Mouse (Mus musculus): ENCODE results near the gene Fam71f2. TPM values are rescaled to one million over a fixed set of nuclear protein-coding genes. Genes with fewer than 3 reads are reported as not detected.

Gene Fam71f2
- polyA plus RNA-seq, 1 experiment = not detected

- Histone ChIP-seq H3K4me1 (ENCODE audit: control insufficient read depth, insufficient read depth, low read length) (no peaks in the 10 kb centered on the region; the same call in 1 of the 2 replicates), H3K27ac (ENCODE audit: control insufficient read depth, insufficient read depth, low read depth, low read length, poor library complexity) (no peak overlapping the region), H3K4me3 (replicated peaks; ENCODE audit: control insufficient read depth, low read depth, low read length) (no peak overlapping the region)
- WGBS = 37% methylated on average over 14 of the region's 14 CpGs
- TF ChIP-seq CTCF (IDR thresholded peaks at IDR 0.05; ENCODE audit: control insufficient read depth, insufficient read depth, low read length) (no peak), POLR2A (IDR thresholded peaks at IDR 0.05; ENCODE audit: borderline replicate concordance, control insufficient read depth, low read depth, low read length) (no peak)
Observed at GRCm38 (mm10) chr6:29245272-29246120, 33.9 kb upstream of the Fam71f2 start.

DNA sequence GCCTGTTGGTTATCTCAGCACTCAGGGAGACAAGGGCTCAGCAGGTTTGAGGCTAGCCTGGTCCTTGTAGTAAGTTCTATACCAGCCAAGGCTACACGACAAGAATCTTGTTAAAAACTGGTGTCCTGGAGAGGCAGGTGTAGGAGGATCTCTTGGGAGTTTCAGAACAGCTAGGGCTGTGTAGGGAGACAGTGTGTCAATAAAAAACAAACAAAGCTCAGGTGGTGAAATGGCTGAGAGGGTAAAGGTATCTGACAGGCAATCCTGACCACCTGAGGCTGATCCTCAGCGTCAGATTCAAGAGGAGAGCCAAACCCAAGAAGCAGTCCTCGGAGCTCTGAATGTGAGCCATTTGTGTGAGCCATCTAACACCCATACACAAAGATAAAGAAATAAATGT, 33.2 kb upstream of the Fam71f2 start:
- H3K4me1 ChIP-seq (ENCODE audit: control insufficient read depth, insufficient read depth, low read length) = no peaks in the 10 kb centered on the region; the same call in 1 of the 2 replicates
- H3K27ac ChIP-seq (ENCODE audit: control insufficient read depth, insufficient read depth, low read depth, low read length, poor library complexity) = no peak overlapping the region
- WGBS = 69% methylated on average over 3 of the region's 3 CpGs

GRCm38 (mm10) chr6:29246585-29246984, 32.8 kb upstream of the Fam71f2 start:
- no peaks in the 10 kb centered on the region; the same call in 1 of the 2 replicates for H3K4me1 ChIP-seq (ENCODE audit: control insufficient read depth, insufficient read depth, low read length)
- H3K4me3 ChIP-seq (replicated peaks; ENCODE audit: control insufficient read depth, low read depth, low read length) = no peak overlapping the region
- no peak for TF ChIP-seq POLR2A (IDR thresholded peaks at IDR 0.05; ENCODE audit: borderline replicate concordance, control insufficient read depth, low read depth, low read length)
- H3K27ac ChIP-seq (ENCODE audit: control insufficient read depth, insufficient read depth, low read depth, low read length, poor library complexity) = no peak overlapping the region
- 35% methylated on average over 5 of the region's 5 CpGs for WGBS

More for the DNA sequence above, 33.2 kb upstream of the Fam71f2 start:
- H3K4me3 ChIP-seq (replicated peaks; ENCODE audit: control insufficient read depth, low read depth, low read length) = no peak overlapping the region
- TF ChIP-seq CTCF (IDR thresholded peaks at IDR 0.05; ENCODE audit: control insufficient read depth, insufficient read depth, low read length) = no peak
- no peak for TF ChIP-seq POLR2A (IDR thresholded peaks at IDR 0.05; ENCODE audit: borderline replicate concordance, control insufficient read depth, low read depth, low read length)

DNA sequence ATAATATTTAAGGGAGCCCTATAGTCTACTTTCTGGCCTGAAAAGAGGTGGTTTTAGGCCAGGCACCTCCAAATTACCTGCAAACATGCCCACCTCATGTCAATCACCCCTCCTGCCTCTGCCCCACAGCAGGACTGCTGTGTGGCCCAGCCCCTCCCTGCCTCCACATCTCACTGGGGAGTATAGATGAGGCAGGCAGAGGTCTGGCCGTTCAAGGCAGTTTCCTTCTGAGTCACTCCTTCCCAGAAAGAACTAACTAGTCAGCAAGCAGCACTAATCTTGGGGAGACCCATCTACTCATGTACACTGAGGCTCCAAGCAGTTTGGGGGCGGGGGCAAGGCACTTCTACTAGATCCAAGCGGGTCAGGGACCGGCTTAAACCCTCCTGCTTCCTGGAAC, 32.3 kb upstream of the Fam71f2 start:
- no peak overlapping the region for H3K27ac ChIP-seq (ENCODE audit: control insufficient read depth, insufficient read depth, low read depth, low read length, poor library complexity)
- 67% methylated on average over 4 of the region's 4 CpGs for WGBS
- no peak overlapping the region for H3K4me3 ChIP-seq (replicated peaks; ENCODE audit: control insufficient read depth, low read depth, low read length)
- TF ChIP-seq CTCF (IDR thresholded peaks at IDR 0.05; ENCODE audit: control insufficient read depth, insufficient read depth, low read length) = no peak
- no peak for TF ChIP-seq POLR2A (IDR thresholded peaks at IDR 0.05; ENCODE audit: borderline replicate concordance, control insufficient read depth, low read depth, low read length)
- H3K4me1 ChIP-seq (ENCODE audit: control insufficient read depth, insufficient read depth, low read length) = no peaks in the 10 kb centered on the region; the same call in 1 of the 2 replicates

DNA sequence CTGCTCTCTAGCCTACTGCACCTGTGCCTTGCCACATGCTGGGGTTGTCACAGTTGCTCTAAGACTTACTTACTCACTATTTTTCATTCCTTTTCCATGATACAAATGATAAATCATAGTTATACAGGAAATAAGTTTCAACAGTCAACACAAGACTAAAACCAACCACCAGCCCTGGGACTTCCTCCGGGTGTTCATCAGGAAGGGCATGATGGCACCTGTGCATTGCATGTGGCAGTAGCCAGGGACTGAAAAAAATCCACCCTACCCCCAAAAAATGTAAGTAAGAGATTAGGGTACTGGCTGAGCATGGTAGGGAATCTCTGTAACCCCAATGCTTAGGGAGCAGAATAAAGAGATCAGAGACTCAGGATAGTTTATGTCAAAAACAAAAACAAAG, 20.0 kb upstream of the Fam71f2 start:
- no peak overlapping the region for H3K27ac ChIP-seq (ENCODE audit: control insufficient read depth, insufficient read depth, low read depth, low read length, poor library complexity)
- no peak overlapping the region for H3K4me3 ChIP-seq (replicated peaks; ENCODE audit: control insufficient read depth, low read depth, low read length)
- WGBS = 3% methylated on average over 1 of the region's 1 CpGs
- no peaks in the 10 kb centered on the region for H3K4me1 ChIP-seq (ENCODE audit: control insufficient read depth, insufficient read depth, low read length)
- TF ChIP-seq POLR2A (IDR thresholded peaks at IDR 0.05; ENCODE audit: borderline replicate concordance, control insufficient read depth, low read depth, low read length) (no peak), CTCF (IDR thresholded peaks at IDR 0.05; ENCODE audit: control insufficient read depth, insufficient read depth, low read length) (no peak)

- 65% methylated on average over 5 of the region's 5 CpGs for WGBS
- peaks cover 2% of the 10 kb centered on the region; the same call in 1 of the 2 replicates for H3K4me1 ChIP-seq (ENCODE audit: control insufficient read depth, insufficient read depth, low read length)
- no peak for TF ChIP-seq CTCF (IDR thresholded peaks at IDR 0.05; ENCODE audit: control insufficient read depth, insufficient read depth, low read length)
- TF ChIP-seq POLR2A (IDR thresholded peaks at IDR 0.05; ENCODE audit: borderline replicate concordance, control insufficient read depth, low read depth, low read length) = no peak
- no peak overlapping the region for H3K4me3 ChIP-seq (replicated peaks; ENCODE audit: control insufficient read depth, low read depth, low read length)
- H3K27ac ChIP-seq (ENCODE audit: control insufficient read depth, insufficient read depth, low read depth, low read length, poor library complexity) = no peak overlapping the region
Observed at GRCm38 (mm10) chr6:29261831-29262230, 17.6 kb upstream of the Fam71f2 start.

DNA sequence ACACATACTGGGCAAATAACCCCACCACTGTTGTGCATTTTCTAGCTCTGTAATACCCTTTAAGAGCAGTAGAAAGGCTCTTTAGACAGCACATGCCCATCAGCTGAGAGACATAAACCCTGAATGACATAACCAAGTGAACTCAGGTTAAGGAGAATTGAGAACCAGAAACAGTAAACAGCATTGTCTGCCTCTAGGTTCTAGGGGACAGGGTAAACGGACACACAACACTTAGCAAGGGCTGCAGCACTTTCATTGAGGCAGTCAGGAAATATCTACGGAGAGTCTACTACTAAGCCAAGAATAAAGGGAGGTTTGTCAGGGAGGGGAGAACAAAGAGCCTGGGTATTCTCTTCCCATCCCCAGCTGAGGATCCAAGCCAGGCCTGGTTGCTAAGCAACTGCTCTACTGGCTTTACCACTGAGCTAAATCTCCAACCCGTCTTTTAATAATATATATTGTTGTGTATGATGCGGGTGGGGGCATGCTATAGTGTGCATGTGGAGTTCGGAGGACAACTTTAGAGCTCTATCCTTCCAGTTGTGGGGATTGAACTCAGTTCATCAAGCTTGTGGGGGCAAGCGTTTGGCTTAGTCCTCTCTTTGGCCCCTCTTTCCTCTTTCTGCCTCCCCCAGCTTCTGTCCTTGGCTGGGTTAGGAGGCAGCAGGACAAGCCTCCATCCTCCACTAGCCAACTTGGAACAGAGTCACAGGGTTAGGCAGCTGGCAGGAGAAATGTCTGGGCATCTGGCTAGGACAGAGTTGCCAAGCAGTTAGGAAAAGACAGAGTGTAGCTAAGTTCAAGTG, 15.5 kb upstream of the Fam71f2 start:
- TF ChIP-seq CTCF (IDR thresholded peaks at IDR 0.05; ENCODE audit: control insufficient read depth, insufficient read depth, low read length) = no peak
- TF ChIP-seq POLR2A (IDR thresholded peaks at IDR 0.05; ENCODE audit: borderline replicate concordance, control insufficient read depth, low read depth, low read length) = no peak
- 71% methylated on average over 6 of the region's 6 CpGs for WGBS
- Histone ChIP-seq H3K4me1 (ENCODE audit: control insufficient read depth, insufficient read depth, low read length) (peaks cover 2% of the 10 kb centered on the region; the same call in 1 of the 2 replicates), H3K4me3 (replicated peaks; ENCODE audit: control insufficient read depth, low read depth, low read length) (no peak overlapping the region), H3K27ac (ENCODE audit: control insufficient read depth, insufficient read depth, low read depth, low read length, poor library complexity) (no peak overlapping the region)

GRCm38 (mm10) chr6:29264456-29264781, 15.0 kb upstream of the Fam71f2 start:
- 14% methylated on average over 3 of the region's 3 CpGs for WGBS
- Histone ChIP-seq H3K4me3 (replicated peaks; ENCODE audit: control insufficient read depth, low read depth, low read length) (no peak overlapping the region), H3K27ac (ENCODE audit: control insufficient read depth, insufficient read depth, low read depth, low read length, poor library complexity) (no peak overlapping the region), H3K4me1 (ENCODE audit: control insufficient read depth, insufficient read depth, low read length) (peaks cover 2% of the 10 kb centered on the region; the same call in 1 of the 2 replicates)
- TF ChIP-seq POLR2A (IDR thresholded peaks at IDR 0.05; ENCODE audit: borderline replicate concordance, control insufficient read depth, low read depth, low read length) (no peak), CTCF (IDR thresholded peaks at IDR 0.05; ENCODE audit: control insufficient read depth, insufficient read depth, low read length) (no peak)

Measured in bone marrow, adult 2 months (tissue).